Mouse (Mus musculus) midbrain, embryonic 13.5 days (tissue): Measurements from ENCODE around the gene Brms1. TPM values are rescaled to one million over a fixed set of nuclear protein-coding genes. Genes with fewer than 3 reads are reported as not detected.
A peak's percentile ranks its signal among the peaks of the same experiment; 100 is the strongest.

Experiments
- ATAC-seq: fragments of 200-750 bp; cut with Nextera tagmentation; 2 replicates; pipeline ENCODE4 v1.8.0; 2017; ENCODE audit warnings: mild to moderate bottlenecking, moderate TSS enrichment, moderate library complexity
- H3K27ac ChIP-seq: fragments of 300-500 bp; sonication (generic); 2 replicates; pipeline ENCODE4 v1.5.1; 2015; ENCODE audit warnings: inconsistent platforms, mild to moderate bottlenecking, moderate library complexity
- H3K27me3 ChIP-seq: fragments of 300-500 bp; sonication (generic); 2 replicates; pipeline ENCODE4 v1.6.1; 2015; ENCODE audit warnings: mild to moderate bottlenecking, inconsistent platforms
- H3K36me3 ChIP-seq: fragments of 300-500 bp; sonication (generic); 2 replicates; pipeline ENCODE4 v1.6.1; 2015; ENCODE audit warnings: mild to moderate bottlenecking, inconsistent platforms
- H3K4me1 ChIP-seq: fragments of 300-500 bp; sonication (generic); replicated peaks from 2 replicates; pipeline ENCODE4 v1.6.1; 2015; ENCODE audit warnings: inconsistent platforms
- H3K4me2 ChIP-seq: fragments of 300-500 bp; sonication (generic); replicated peaks from 2 replicates; pipeline ENCODE4 v1.6.1; 2015; ENCODE audit warnings: moderate library complexity, mild to moderate bottlenecking, inconsistent platforms
- H3K4me3 ChIP-seq: fragments of 300-500 bp; sonication (generic); replicated peaks from 2 replicates; pipeline ENCODE4 v1.5.1; 2015; ENCODE audit warnings: mild to moderate bottlenecking, inconsistent platforms
- H3K9ac ChIP-seq: fragments of 300-500 bp; sonication (generic); replicated peaks from 2 replicates; pipeline ENCODE4 v1.6.1; 2015; ENCODE audit warnings: mild to moderate bottlenecking, inconsistent platforms
- H3K9me3 ChIP-seq: fragments of 300-500 bp; sonication (generic); 2 replicates; pipeline ENCODE4 v1.6.1; 2016; ENCODE audit warnings: mild to moderate bottlenecking, inconsistent platforms
- WGBS: fragments of 180-500 bp; shearing (Covaris S2); methylation state at CpG from one replicate; pipeline ENCODE4 v1.1.7; 2015; 5-methylcytosine and 5-hydroxymethylcytosine counted together
- polyA plus RNA-seq: library from polyadenylated mRNA; unstranded; fragments of >200 nt; fragmentation: Nextera tagmentation; extraction: Ambion mirVana; gene quantifications from 2 replicates; pipeline ENCODE4 v1.2.1, GENCODE M21; 2015

Gene Brms1
- polyA plus RNA-seq, 1 experiment from 2014 or later, result 58.9 TPM

- no peak for ATAC-seq
- 28% methylated on average over 16 of the region's 16 CpGs for WGBS
- Histone ChIP-seq H3K9me3 (no peaks in the 10 kb centered on the region), H3K4me2 (no peak overlapping the region), H3K27ac (no peak overlapping the region), H3K9ac (no peak overlapping the region), H3K4me3 (no peak overlapping the region), H3K4me1 (peaks cover 28% of the 10 kb centered on the region), H3K36me3 (no peaks in the 10 kb centered on the region), H3K27me3 (peaks cover 30% of the 10 kb centered on the region)
Measured at GRCm38 (mm10) chr19:5057876-5058775, 17.0 kb downstream of the Brms1 start.

- Histone ChIP-seq H3K4me1 (peaks cover 28% of the 10 kb centered on the region), H3K9me3 (no peaks in the 10 kb centered on the region), H3K36me3 (no peaks in the 10 kb centered on the region), H3K4me2 (no peak overlapping the region), H3K9ac (peak overlapping the region; percentile 33; the same call in 1 of the 2 replicates), H3K27ac (no peak overlapping the region), H3K27me3 (peaks cover 20% of the 10 kb centered on the region), H3K4me3 (no peak overlapping the region)
- WGBS, result 10% methylated on average over 10 of the region's 10 CpGs
- peak; percentile 41; the same call in 1 of the 2 replicates for ATAC-seq
Measured at GRCm38 (mm10) chr19:5058801-5059771, 17.9 kb downstream of the Brms1 start.

DNA sequence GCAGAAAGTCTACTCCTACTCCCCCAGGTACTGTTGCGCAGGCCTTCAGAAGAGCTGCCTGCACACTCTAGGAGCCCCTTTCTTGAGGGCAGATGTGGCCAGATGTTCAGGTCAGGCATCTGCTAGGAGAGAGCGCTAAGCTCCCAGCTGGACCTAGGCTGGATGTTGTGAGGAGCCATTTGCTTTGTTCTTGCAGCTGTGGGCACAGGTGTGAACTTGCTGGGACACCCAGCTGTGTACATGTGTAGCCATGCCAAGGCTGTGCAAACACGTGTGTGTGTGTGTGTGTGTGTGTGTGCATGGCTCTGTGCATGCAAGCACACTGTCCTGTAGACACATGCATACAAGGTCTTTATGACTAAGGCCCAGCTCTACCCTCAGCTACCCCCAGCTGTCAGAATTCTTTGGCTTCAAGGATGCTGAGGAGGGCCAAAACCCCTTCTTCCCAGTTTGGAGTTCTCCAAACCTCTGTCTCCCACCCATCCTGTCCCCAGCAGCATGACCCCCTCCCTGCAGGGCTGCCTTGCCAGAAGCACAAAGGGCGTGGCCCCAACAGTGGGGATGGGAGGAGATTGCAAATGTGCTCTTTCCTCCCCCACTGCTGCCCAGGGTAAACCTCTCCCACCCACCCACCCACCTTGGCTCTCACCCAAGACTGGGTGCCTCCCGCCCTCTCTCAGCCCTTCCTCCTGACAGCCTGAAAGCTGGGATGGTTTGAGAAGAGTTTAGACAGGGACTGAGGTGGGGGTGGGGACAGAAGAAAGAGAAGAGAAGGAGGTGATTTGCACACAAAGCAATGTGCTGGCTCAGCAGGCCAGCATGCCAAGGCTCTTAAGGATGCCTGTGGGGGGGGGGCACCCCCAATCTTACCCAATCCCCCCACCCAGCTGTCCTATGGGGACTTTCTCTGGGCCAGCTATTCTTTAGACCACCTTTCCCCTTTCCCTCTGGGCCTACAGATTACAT lies 19.5 kb downstream of the Brms1 start:
- H3K4me1 ChIP-seq, result peaks cover 28% of the 10 kb centered on the region
- 41% methylated on average over 5 of the region's 5 CpGs for WGBS
- H3K27me3 ChIP-seq, result peaks cover 14% of the 10 kb centered on the region
- no peak overlapping the region for H3K9ac ChIP-seq
- H3K4me3 ChIP-seq, result no peak overlapping the region
- H3K27ac ChIP-seq, result no peak overlapping the region
- no peaks in the 10 kb centered on the region for H3K36me3 ChIP-seq
- no peak overlapping the region for H3K4me2 ChIP-seq
- no peak for ATAC-seq
- no peaks in the 10 kb centered on the region for H3K9me3 ChIP-seq

DNA sequence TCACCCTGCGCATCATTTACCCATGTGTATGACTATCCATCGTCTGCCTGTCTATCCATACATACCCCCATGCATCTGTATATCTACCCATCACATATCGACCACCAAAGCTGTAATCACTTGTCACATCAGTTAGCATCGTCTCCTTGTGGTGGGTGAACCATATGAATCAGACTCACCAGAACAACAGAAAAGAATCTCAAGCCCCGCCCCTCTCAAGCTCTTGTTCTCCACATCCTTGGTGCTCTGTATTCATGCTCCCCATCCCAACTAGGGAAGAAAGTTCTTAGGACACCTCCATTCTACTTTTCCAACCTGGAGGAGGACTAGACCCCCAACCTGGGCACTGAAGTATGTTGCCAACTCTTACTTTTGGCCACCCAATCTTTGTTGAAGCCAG lies 20.9 kb downstream of the Brms1 start:
- Histone ChIP-seq H3K9me3 (no peaks in the 10 kb centered on the region), H3K36me3 (no peaks in the 10 kb centered on the region), H3K27ac (no peak overlapping the region), H3K27me3 (peaks cover 26% of the 10 kb centered on the region), H3K4me3 (no peak overlapping the region), H3K4me1 (peaks cover 24% of the 10 kb centered on the region), H3K9ac (no peak overlapping the region), H3K4me2 (no peak overlapping the region)
- WGBS, result 86% methylated on average over 5 of the region's 5 CpGs
- ATAC-seq, result no peak

GRCm38 (mm10) chr19:5062446-5062845 lies 21.3 kb downstream of the Brms1 start:
- WGBS, result 81% methylated on average over 6 of the region's 6 CpGs
- H3K9ac ChIP-seq, result no peak overlapping the region
- H3K27ac ChIP-seq, result no peak overlapping the region
- H3K36me3 ChIP-seq, result no peaks in the 10 kb centered on the region
- H3K27me3 ChIP-seq, result peaks cover 30% of the 10 kb centered on the region
- no peaks in the 10 kb centered on the region for H3K9me3 ChIP-seq
- no peak for ATAC-seq
- H3K4me1 ChIP-seq, result peaks cover 28% of the 10 kb centered on the region
- no peak overlapping the region for H3K4me2 ChIP-seq
- no peak overlapping the region for H3K4me3 ChIP-seq

DNA sequence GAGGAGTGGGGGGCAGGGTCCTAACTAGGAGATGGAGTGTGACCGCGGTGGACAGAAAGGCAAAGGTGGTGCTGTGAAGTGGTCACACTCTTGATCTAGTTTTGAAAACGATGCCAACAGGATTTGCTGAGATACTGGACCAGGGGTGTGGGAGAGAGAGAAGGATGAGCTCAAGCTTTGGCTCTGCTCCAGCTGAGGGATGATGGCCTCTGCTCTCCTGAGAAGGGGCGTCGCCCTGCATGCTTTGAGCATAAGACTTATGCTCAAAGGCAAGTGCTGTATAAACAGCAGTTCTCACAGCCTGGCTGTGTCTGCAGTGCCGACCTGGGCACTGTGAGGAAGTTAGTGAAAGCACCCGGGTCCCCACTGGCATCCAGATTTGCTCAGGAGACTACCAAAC lies 23.9 kb downstream of the Brms1 start:
- peaks cover 33% of the 10 kb centered on the region for H3K4me1 ChIP-seq
- no peaks in the 10 kb centered on the region for H3K36me3 ChIP-seq
- H3K27ac ChIP-seq, result no peak overlapping the region
- 0 out of 2 replicates have a peak overlapping the region, but pooled peaks have one; percentile 19 for H3K9ac ChIP-seq
- no peak overlapping the region for H3K4me3 ChIP-seq
- ATAC-seq, result no peak
- no peaks in the 10 kb centered on the region for H3K9me3 ChIP-seq
- no peak overlapping the region for H3K4me2 ChIP-seq
- peaks cover 51% of the 10 kb centered on the region for H3K27me3 ChIP-seq
- 75% methylated on average over 7 of the region's 7 CpGs for WGBS

DNA sequence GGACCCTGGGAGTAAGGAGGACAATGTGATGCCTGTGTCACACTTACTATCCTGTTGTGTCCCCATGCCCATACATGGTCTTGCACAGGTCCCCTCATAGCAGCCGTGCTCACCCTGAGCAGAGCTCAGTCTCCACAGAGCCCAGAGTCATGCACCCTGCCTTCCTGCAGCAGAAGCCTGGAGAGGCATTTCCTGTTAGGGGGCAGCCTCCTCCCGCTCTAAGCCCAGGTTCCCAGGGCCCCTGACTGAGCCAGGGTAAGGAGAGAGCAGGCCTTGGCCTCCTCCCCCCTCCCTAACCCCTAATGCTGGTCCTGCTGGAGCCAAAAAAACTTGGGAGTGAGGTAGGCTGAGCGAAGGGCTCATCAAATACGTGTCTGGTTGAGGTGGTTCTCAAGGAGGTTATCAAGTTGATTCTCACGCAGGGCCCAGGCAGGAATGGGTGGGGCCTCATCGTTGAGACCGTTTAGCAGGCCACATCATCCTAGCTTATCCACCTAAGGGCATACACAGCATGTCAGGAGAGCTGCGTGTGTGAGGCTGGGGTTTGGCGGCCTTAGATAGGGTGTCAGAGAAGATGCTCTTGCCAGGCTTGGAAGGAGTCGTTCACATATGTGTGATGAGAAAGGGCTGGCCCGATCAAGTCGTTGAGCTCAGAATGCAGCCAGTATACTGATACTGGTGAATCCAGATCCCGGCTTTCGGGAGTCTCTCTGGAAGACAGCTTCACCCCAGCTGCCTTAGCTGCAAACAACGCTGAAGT lies 26.1 kb downstream of the Brms1 start:
- H3K9ac ChIP-seq, result peak overlapping the region; percentile 69

GRCm38 (mm10) chr19:5067867-5068569 lies 26.9 kb downstream of the Brms1 start, which contains the start of gene Cd248:
TSS of gene Cd248 (plus strand) at chr19:5068078.
- Histone ChIP-seq H3K4me1 (peaks cover 44% of the 10 kb centered on the region), H3K9me3 (no peaks in the 10 kb centered on the region), H3K36me3 (no peaks in the 10 kb centered on the region), H3K27ac (no peak within 1 kb of the TSS), H3K27me3 (peaks cover 62% of the 10 kb centered on the region), H3K4me2 (peak within 1 kb of the TSS; percentile 67), H3K9ac (peak within 1 kb of the TSS; percentile 69), H3K4me3 (peak within 1 kb of the TSS; percentile 42)
- WGBS, result under 1% methylated on average over 55 of the region's 56 CpGs
- peak; percentile 24; the same call in 1 of the 2 replicates for ATAC-seq

More for the DNA sequence above, 26.1 kb downstream of the Brms1 start:
- Histone ChIP-seq H3K27ac (no peak overlapping the region), H3K36me3 (no peaks in the 10 kb centered on the region), H3K4me2 (peak overlapping the region; percentile 67), H3K27me3 (peaks cover 62% of the 10 kb centered on the region), H3K4me1 (peaks cover 36% of the 10 kb centered on the region), H3K9me3 (no peaks in the 10 kb centered on the region), H3K4me3 (peak overlapping the region; percentile 42)
- 11% methylated on average over 15 of the region's 15 CpGs for WGBS
- ATAC-seq, result no peak

DNA sequence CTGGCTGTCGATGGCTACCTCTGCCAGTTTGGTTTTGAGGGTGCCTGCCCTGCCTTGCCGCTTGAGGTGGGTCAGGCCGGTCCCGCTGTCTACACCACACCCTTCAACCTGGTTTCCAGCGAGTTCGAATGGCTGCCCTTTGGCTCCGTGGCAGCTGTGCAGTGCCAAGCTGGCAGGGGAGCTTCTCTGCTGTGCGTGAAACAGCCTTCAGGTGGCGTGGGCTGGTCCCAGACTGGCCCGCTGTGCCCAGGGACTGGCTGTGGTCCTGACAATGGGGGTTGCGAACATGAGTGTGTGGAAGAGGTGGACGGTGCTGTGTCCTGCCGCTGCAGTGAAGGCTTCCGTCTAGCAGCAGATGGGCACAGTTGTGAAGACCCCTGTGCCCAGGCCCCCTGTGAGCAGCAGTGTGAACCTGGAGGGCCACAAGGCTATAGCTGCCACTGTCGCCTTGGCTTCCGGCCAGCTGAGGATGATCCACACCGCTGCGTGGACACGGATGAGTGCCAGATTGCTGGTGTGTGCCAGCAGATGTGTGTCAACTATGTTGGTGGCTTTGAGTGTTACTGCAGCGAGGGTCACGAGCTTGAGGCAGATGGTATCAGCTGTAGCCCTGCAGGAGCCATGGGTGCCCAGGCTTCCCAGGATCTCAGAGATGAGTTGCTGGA lies 27.5 kb downstream of the Brms1 start:
- 37% methylated on average over 21 of the region's 21 CpGs for WGBS
- peaks cover 44% of the 10 kb centered on the region for H3K4me1 ChIP-seq
- H3K4me2 ChIP-seq, result peak overlapping the region; percentile 67
- H3K9ac ChIP-seq, result peak overlapping the region; percentile 69
- H3K4me3 ChIP-seq, result peak overlapping the region; percentile 42
- peaks cover 66% of the 10 kb centered on the region for H3K27me3 ChIP-seq
- no peaks in the 10 kb centered on the region for H3K9me3 ChIP-seq
- H3K36me3 ChIP-seq, result no peaks in the 10 kb centered on the region
- H3K27ac ChIP-seq, result no peak overlapping the region
- ATAC-seq, result 0 out of 2 replicates have a peak, but pooled peaks have one; percentile 3
